Mouse (Mus musculus) lung, postnatal 10 days (tissue): ENCODE measurements around the gene Slc11a1.

Experiments
- DNase-seq: peaks from one replicate; pipeline ENCODE4 v3.0.0; 2021

Slc11a1 gene

GRCm38 (mm10) chr1:74353453-74354229 is 21.4 kb upstream of the Slc11a1 start:
- no peak for DNase-seq

- no peak for DNase-seq
These were observed 17.5 kb upstream of the Slc11a1 start for GRCm38 (mm10) chr1:74357531-74357930.

- DNase-seq = no peak
These were observed 15.0 kb upstream of the Slc11a1 start for GRCm38 (mm10) chr1:74359952-74360517.

- peak; percentile 92 for DNase-seq
These were observed 13.2 kb upstream of the Slc11a1 start, which contains the start of gene Catip for GRCm38 (mm10) chr1:74361812-74362211. Gene Catip (plus strand): TSS chr1:74362108.

- no peak for DNase-seq
These were observed 12.4 kb upstream of the Slc11a1 start for GRCm38 (mm10) chr1:74362325-74363229.

GRCm38 (mm10) chr1:74363437-74363836 is 11.6 kb upstream of the Slc11a1 start:
- DNase-seq = no peak

GRCm38 (mm10) chr1:74364270-74364669 is 10.7 kb upstream of the Slc11a1 start:
- no peak for DNase-seq

- peak; percentile 79 for DNase-seq
These were observed 6.9 kb upstream of the Slc11a1 start for GRCm38 (mm10) chr1:74367886-74368645.

- DNase-seq = no peak
These were observed 5.0 kb upstream of the Slc11a1 start for GRCm38 (mm10) chr1:74370040-74370439.

GRCm38 (mm10) chr1:74373372-74373771 is 1.6 kb upstream of the Slc11a1 start:
- DNase-seq = no peak

GRCm38 (mm10) chr1:74375561-74375960 is 566 bp downstream of the Slc11a1 start:
- no peak for DNase-seq

GRCm38 (mm10) chr1:74376396-74376795 is 1.4 kb downstream of the Slc11a1 start:
- DNase-seq = no peak

- DNase-seq = no peak
These were observed 4.1 kb downstream of the Slc11a1 start for GRCm38 (mm10) chr1:74379058-74379504.

- no peak for DNase-seq
These were observed 5.5 kb downstream of the Slc11a1 start for GRCm38 (mm10) chr1:74380484-74380883.

- DNase-seq = no peak
These were observed 6.6 kb downstream of the Slc11a1 start for GRCm38 (mm10) chr1:74381588-74382021.

GRCm38 (mm10) chr1:74383385-74383784 is 8.4 kb downstream of the Slc11a1 start:
- DNase-seq = no peak

- DNase-seq = no peak
These were observed 9.5 kb downstream of the Slc11a1 start for GRCm38 (mm10) chr1:74384525-74384924.

GRCm38 (mm10) chr1:74385064-74385463 is 10.1 kb downstream of the Slc11a1 start:
- no peak for DNase-seq

GRCm38 (mm10) chr1:74385531-74385930 is 10.5 kb downstream of the Slc11a1 start:
- no peak for DNase-seq

GRCm38 (mm10) chr1:74386363-74386713 is 11.3 kb downstream of the Slc11a1 start:
- DNase-seq = no peak

- peak; percentile 97 for DNase-seq
These were observed 11.9 kb downstream of the Slc11a1 start for GRCm38 (mm10) chr1:74386714-74387385.

GRCm38 (mm10) chr1:74387386-74387988 is 12.5 kb downstream of the Slc11a1 start:
- DNase-seq = no peak
